Mouse (Mus musculus) cerebellum, postnatal 4 days (tissue): ENCODE data around the gene Zdhhc9.
"Not testable (repeated sequence)": the region's sequence is repeated elsewhere in the genome, so short reads cannot be mapped to it uniquely, and the experiment has no call there.

Experiments used
- DNase-seq, 2 experiments: peaks; one replicate each; pipeline ENCODE4 v3.0.0; 2022; ENCODE audit warnings: low spot score in 2 of 2, mixed read lengths in 1 of 2

The Zdhhc9 gene

DNA sequence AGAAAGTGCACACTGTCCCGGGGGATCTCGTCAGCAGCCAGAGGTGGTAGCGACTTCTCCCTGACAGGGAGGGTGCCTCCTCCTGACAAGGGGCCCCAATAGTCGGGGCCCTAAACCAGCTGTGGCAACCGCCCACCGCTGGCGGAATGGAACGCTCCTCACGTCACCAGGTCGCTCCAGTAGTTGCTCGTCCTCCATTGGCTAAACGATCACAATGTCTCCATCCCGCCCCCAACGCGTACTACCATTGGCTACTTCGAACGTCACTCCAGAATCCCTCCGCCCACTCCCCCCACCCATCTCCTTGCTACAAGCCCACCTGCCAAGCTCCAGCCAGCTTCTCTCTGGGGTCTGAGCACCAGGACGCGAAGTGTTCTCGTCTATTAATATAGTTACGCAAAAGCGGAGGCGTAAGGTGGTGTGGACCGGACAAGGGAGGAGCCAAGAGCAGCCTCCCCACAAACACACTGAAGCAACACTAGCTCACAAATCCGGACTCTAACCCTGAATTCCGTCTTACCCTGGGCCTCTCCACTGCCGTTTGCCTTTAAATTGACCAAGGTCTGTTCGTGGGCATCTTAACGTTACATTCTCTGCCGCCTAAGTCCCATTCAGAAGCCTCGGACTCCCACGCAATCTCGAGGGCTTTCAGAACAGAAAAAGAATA is at the start of gene Zdhhc9:
TSS of gene Zdhhc9 (minus strand) at position 360 of the 667 bp plus-strand sequence.
- DNase-seq: peak; percentile 70 to 91

GRCm38 (mm10) chrX:48257011-48257410 is 48.3 kb upstream of the Zdhhc9 start:
- no peak for DNase-seq

DNA sequence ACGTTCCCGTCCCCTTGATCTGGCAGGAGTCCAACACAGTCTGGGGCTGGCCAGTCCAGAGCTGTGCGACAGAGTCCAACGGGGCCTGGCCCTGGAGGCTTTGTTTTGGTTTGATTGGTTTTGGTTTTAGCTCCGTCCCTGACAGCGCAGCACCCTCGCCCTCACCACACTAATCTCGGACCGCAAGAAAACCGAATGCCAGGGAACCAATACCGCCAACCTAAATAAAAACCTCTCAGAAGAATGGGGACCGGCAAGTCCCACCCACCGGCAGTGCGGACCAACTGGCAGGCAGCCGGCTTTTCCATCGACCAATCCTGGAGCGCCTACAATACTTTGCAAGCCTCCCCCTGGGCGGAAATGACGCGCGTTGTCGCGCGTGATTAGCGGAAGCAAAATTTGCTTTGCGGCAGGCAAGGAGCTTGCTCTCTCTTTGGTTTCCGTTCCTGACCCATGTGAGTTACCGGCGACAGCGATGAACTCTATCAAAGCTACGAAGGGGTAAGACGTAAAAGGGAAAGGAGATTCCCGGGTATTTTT is 47.9 kb upstream of the Zdhhc9 start, which contains the start of gene Utp14a:
TSS of gene Utp14a (plus strand) at position 395 of the 540 bp plus-strand sequence.
- peak; percentile 69 to 91 for DNase-seq

DNA sequence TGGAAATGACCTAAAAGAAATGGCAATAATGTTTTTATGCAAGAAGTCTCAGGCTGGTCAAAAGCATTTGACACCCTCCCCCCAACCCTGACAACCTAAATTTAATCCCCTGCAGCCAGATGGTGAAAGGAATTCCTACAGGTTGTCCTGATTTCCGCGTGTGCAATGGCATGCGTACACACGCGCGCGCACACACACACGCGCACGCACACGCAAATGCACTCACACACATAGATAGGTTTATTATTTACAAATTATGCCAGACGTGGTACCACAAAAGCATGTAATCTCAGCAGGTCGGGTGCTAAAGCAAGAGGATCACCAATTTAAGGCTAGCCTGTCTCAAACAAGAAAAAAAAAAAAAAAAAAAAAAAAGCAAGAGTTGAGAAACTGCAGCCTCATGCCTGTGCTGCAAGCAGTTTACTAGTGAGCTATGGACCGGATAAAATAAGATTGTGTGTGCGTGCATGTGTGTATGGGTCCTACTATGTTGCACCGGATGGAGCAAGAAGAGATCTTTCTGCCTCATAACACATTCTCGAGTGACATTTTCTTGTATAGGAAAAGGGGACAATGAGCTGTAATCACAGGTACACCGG is 47.3 kb upstream of the Zdhhc9 start:
- DNase-seq: no peak

DNA sequence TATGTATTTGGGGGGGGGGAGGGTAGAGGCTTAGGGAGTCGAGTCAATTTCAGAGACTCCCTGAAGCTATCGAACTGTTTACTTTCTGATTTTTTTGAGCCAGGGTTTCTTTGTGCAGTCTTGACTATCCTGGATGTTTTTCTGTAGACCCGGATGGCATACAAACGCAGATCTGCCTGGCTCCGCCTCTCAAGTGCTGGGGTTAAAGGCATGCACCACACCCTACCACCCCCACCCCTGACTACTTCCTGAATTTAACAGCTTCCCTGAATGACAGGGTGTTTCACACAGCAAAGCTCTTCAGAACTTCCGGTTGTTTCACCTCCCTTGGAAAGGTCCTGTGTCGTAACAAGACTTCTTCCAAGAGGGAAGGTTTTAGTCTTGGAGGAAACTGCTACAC is 25.7 kb upstream of the Zdhhc9 start:
- no peak for DNase-seq

- DNase-seq: no peak
Measured at GRCm38 (mm10) chrX:48226225-48226624, 17.5 kb upstream of the Zdhhc9 start.

- no peak for DNase-seq
Measured at GRCm38 (mm10) chrX:48222706-48223105, 14.0 kb upstream of the Zdhhc9 start.

DNA sequence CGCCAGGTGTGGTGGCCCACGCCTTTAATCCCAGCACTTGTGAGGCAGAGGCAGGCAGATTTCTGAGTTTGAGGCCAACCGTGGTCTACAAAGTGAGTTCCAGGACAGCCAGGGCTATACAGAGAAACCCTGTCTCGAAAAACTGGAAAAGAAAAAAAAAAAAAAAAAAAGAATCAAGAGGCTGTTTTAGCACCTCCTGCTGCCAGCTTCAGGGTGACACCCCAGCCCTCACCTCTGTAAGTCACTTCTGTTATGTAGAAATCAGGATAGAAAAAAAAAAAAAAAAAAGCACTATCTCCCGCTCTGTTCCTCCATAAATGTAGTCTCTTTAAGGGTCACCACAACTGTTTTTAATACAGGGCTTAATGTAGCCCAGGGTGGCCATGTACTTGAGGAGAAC is 10.8 kb upstream of the Zdhhc9 start:
- DNase-seq: no peak

GRCm38 (mm10) chrX:48209746-48210145 is 1.1 kb upstream of the Zdhhc9 start:
- DNase-seq: not testable (repeated sequence)

GRCm38 (mm10) chrX:48207761-48208487 is 754 bp downstream of the Zdhhc9 start:
- peak in 1 of 2 experiments; percentile 30 for DNase-seq

GRCm38 (mm10) chrX:48204469-48204868 is 4.2 kb downstream of the Zdhhc9 start:
- DNase-seq: no peak

- no peak for DNase-seq
Measured at GRCm38 (mm10) chrX:48203763-48204162, 4.9 kb downstream of the Zdhhc9 start.

GRCm38 (mm10) chrX:48202995-48203394 is 5.7 kb downstream of the Zdhhc9 start:
- no peak for DNase-seq

GRCm38 (mm10) chrX:48202436-48202835 is 6.2 kb downstream of the Zdhhc9 start:
- no peak for DNase-seq

GRCm38 (mm10) chrX:48201973-48202372 is 6.7 kb downstream of the Zdhhc9 start:
- no peak for DNase-seq

- no peak for DNase-seq
Measured at GRCm38 (mm10) chrX:48200699-48201098, 8.0 kb downstream of the Zdhhc9 start.

- DNase-seq: no peak
Measured at GRCm38 (mm10) chrX:48199026-48199425, 9.7 kb downstream of the Zdhhc9 start.

DNA sequence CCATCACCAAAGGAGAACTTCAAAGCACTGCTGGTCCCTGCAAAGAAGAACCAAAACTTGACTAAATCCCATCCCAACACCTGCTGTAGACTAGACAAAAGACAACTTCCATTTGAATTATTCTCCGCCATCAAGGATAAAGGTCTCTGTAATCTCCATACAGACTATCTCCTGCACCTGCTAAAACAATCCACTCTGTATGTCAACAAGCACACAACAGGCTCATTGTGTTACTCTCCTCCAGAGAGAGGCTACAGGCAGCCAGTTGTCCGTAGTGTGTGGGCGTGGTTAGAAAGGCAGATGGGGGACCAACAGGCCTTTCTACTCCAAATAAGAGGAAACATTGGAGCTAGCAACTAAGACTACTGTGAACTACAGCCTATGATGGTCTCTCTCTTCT is 10.8 kb downstream of the Zdhhc9 start:
- DNase-seq: no peak

- DNase-seq: no peak
Measured at GRCm38 (mm10) chrX:48193235-48194152, 15.2 kb downstream of the Zdhhc9 start.

DNA sequence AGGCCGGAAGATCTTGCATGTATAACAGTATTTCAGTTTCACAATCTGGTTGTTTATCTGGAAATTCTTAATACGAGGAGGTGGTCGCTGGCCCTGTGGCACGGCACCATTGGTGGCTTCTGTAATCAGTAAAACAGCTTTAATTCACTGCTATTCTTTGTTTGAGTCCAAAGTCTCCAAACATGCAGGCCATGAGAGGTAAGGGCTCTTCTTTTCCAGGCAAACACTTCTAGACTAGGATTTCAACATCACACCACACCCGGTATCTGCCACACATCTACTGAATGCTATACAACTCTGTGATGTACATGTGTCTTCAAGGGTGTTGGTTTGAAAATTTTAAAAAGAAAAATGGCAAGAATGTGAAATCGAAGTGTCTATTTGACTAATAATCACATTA is 17.4 kb downstream of the Zdhhc9 start:
- no peak for DNase-seq

DNA sequence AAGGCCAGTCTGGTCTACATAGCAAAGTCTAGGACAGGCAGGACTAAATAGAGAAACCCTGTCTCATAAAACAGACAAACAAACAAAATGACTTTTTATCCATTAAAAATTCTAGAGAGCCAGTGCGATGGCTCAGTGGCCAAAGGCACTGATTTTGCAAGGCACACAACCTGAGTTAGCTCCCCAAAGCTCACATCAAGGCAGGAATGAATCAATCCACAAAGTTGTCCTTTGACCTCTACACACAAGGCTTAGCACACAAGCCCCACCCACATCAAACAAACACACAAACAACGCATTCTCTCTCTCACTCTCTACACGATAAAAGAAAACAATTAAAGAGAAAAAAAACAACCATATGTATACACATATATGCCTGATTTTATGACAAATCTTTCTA is 24.0 kb downstream of the Zdhhc9 start:
- no peak for DNase-seq
